ENCODE assay signal across 9 mouse cellular contexts in the genomic region with DNA sequence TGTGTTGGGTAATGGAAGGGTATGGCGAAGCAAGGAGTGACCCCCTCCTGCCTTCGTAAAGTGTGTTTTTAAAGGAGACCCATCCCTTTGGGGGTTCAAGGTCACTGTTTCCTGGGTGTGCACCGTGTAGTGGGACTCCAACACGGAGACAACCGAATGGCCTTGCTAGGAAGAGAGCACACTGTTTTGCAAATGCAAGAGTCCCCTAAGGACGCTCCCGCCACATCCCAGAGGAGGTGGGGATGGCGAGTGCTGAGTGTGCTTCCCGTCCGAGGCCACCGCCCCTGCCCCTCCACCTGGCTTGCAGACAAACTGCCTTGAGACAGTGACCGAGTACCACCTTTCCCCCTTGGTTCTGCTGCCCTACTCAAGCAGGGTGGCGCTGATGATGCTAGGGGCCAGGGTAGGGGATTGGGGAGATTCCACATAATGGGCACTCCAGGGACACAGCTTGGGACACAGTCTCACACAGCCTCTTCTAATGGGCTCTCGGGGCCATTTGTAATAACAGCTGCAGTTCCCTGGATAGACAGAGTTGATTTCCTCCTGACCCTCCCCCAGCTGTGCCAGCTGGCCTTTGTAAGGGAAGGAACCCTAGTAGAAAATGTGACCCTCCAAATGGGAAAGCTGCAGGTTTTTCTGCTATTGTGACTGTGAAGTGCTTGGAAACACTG. TPM values are rescaled to one million over a fixed set of nuclear protein-coding genes. Genes with fewer than 3 reads are reported as not detected.
DNase-seq lines count a peak whose midpoint lies in the region; ATAC-seq and TF ChIP-seq lines count a peak whose summit lies in the region.
"Had no signal": no experiment of that assay in that cellular context is flagged by ENCODE, and none has a peak within 500 bp of the region (broad histone marks: within the 10 kb centered on the region; RNA-seq: fewer than 3 reads in every experiment).

No protein-coding gene starts in this region.

- H3K36me3 ChIP-seq in ES-Bruce4 (ENCODE audit: control insufficient read depth, insufficient read depth, low read length, poor library complexity, severe bottlenecking) = no peaks in the 10 kb centered on the region
- no peaks in the 10 kb centered on the region for H3K36me3 ChIP-seq in forebrain, embryonic 11.5 days (ENCODE audit: control insufficient read depth, insufficient read depth, low read length)
- no peaks in the 10 kb centered on the region for H3K36me3 ChIP-seq in liver, embryonic 12.5 days
- H3K36me3 ChIP-seq in stomach, postnatal 0 days (ENCODE audit: control insufficient read depth, insufficient read depth, low read length) = no peaks in the 10 kb centered on the region

- WGBS in forebrain, embryonic 11.5 days = 4% methylated on average over 14 of the region's 14 CpGs
- 14% methylated on average over 14 of the region's 14 CpGs for WGBS in liver, embryonic 12.5 days (ENCODE audit: insufficient replicate concordance)
- WGBS in stomach, postnatal 0 days = 24% methylated on average over 14 of the region's 14 CpGs

- no peaks in the 10 kb centered on the region for H3K4me1 ChIP-seq in ES-Bruce4 (ENCODE audit: control insufficient read depth, insufficient read depth, low read length)
- H3K4me1 ChIP-seq in forebrain, embryonic 11.5 days (replicated peaks; ENCODE audit: control insufficient read depth, insufficient read depth, low read length) = peaks cover 15% of the 10 kb centered on the region
- H3K4me1 ChIP-seq in liver, embryonic 12.5 days = peaks cover 77% of the 10 kb centered on the region
- H3K4me1 ChIP-seq in stomach, postnatal 0 days (replicated peaks; ENCODE audit: control insufficient read depth, insufficient read depth) = no peaks in the 10 kb centered on the region

- peak overlapping the region; percentile 98 for H3K27ac ChIP-seq in gastrocnemius, adult 2 months
- no peak overlapping the region for H3K27ac ChIP-seq in ES-Bruce4 (ENCODE audit: insufficient read depth, low read length)
- H3K27ac ChIP-seq in forebrain, embryonic 11.5 days (ENCODE audit: low read depth, low read length) = peak overlapping the region; percentile 48; the same call in 1 of the 2 replicates
- H3K27ac ChIP-seq in liver, embryonic 12.5 days = peak overlapping the region; percentile 50
- H3K27ac ChIP-seq in stomach, postnatal 0 days (replicated peaks) = no peak overlapping the region
- H3K27ac ChIP-seq: heart, adult 2 months had no signal

- ATAC-seq in forebrain, embryonic 11.5 days (replicated peaks; ENCODE audit: low FRiP score) = no peak
- no peak for ATAC-seq in liver, embryonic 12.5 days
- ATAC-seq in stomach, postnatal 0 days (ENCODE audit: low FRiP score, low TSS enrichment) = no peak

- no peak for TF ChIP-seq POLR2A in ES-Bruce4 (IDR thresholded peaks at IDR 0.05; ENCODE audit: insufficient read depth, low read length)

- no peak for TF ChIP-seq CTCF in gastrocnemius, adult 2 months (IDR thresholded peaks at IDR 0.05)
- TF ChIP-seq CTCF in ES-Bruce4 (IDR thresholded peaks at IDR 0.05; ENCODE audit: low read depth, low read length) = no peak
- TF ChIP-seq CTCF in stomach, postnatal 0 days (IDR thresholded peaks at IDR 0.05; ENCODE audit: low read depth) = no peak

- no peak overlapping the region for H3K9ac ChIP-seq in ES-Bruce4 (ENCODE audit: low read depth, poor library complexity, severe bottlenecking)
- peak overlapping the region; percentile 39 for H3K9ac ChIP-seq in forebrain, embryonic 11.5 days (ENCODE audit: low read length)
- peak overlapping the region; percentile 97 for H3K9ac ChIP-seq in liver, embryonic 12.5 days
- H3K9ac ChIP-seq in stomach, postnatal 0 days (ENCODE audit: low read length) = 0 out of 2 replicates have a peak overlapping the region, but pooled peaks have one; percentile 13

- peak overlapping the region; percentile 97 for H3K4me2 ChIP-seq in forebrain, embryonic 11.5 days (ENCODE audit: low read depth, low read length, severe bottlenecking)
- peak overlapping the region; percentile 99 for H3K4me2 ChIP-seq in liver, embryonic 12.5 days
- H3K4me2 ChIP-seq in stomach, postnatal 0 days (replicated peaks; ENCODE audit: low read depth) = peak overlapping the region; percentile 100

- H3K4me3 ChIP-seq in gastrocnemius, adult 2 months = peak overlapping the region; percentile 94
- H3K4me3 ChIP-seq in ES-Bruce4 (ENCODE audit: low read depth, low read length) = peak overlapping the region; percentile 45
- peak overlapping the region; percentile 73 for H3K4me3 ChIP-seq in forebrain, embryonic 11.5 days (ENCODE audit: low read depth, low read length)
- peak overlapping the region; percentile 94 for H3K4me3 ChIP-seq in liver, embryonic 12.5 days
- H3K4me3 ChIP-seq in stomach, postnatal 0 days (ENCODE audit: low read depth, low read length) = peak overlapping the region; percentile 69

- intact Hi-C loops in gastrocnemius, adult 2 months (cut with DNase I) = no loop called here
- intact Hi-C loops in gastrocnemius, postnatal 14 days (cut with DNase I; ENCODE audit: low total_unique reads) = no loop called here

- TF ChIP-seq EP300 in ES-Bruce4 (IDR thresholded peaks at IDR 0.05; ENCODE audit: insufficient read depth, low read depth, low read length) = peak; percentile 57; the same call in 1 of the 2 replicates
- no peak for TF ChIP-seq EP300 in stomach, postnatal 0 days (optimal IDR thresholded peaks at IDR 0.05)

- no peaks in the 10 kb centered on the region for H3K9me3 ChIP-seq in ES-Bruce4 (replicated peaks; ENCODE audit: control insufficient read depth, insufficient read depth, low read length, poor library complexity, severe bottlenecking)
- H3K9me3 ChIP-seq in forebrain, embryonic 11.5 days (ENCODE audit: control insufficient read depth, low read length) = no peaks in the 10 kb centered on the region
- no peaks in the 10 kb centered on the region for H3K9me3 ChIP-seq in liver, embryonic 12.5 days (replicated peaks)
- H3K9me3 ChIP-seq in stomach, postnatal 0 days (ENCODE audit: control insufficient read depth, low read length) = no peaks in the 10 kb centered on the region

- no peaks in the 10 kb centered on the region for H3K27me3 ChIP-seq in ES-Bruce4 (ENCODE audit: control insufficient read depth, insufficient read depth, low read length, poor library complexity, severe bottlenecking)
- H3K27me3 ChIP-seq in forebrain, embryonic 11.5 days (ENCODE audit: control insufficient read depth, insufficient read depth, low read length) = no peaks in the 10 kb centered on the region
- H3K27me3 ChIP-seq in liver, embryonic 12.5 days (replicated peaks) = no peaks in the 10 kb centered on the region
- H3K27me3 ChIP-seq in stomach, postnatal 0 days (ENCODE audit: control insufficient read depth, insufficient read depth, low read length) = no peaks in the 10 kb centered on the region

- DNase-seq in gastrocnemius, adult 2 months = peak; percentile 30
- no peak for DNase-seq in gastrocnemius, postnatal 14 days
- peak; percentile 59 for DNase-seq in forebrain, embryonic 11.5 days (ENCODE audit: low spot score)
- peak; percentile 20 for DNase-seq in stomach, postnatal 0 days (ENCODE audit: low spot score)
- DNase-seq in testis, postnatal 14 days (ENCODE audit: low spot score) = no peak
- no peak for DNase-seq in kidney, postnatal 14 days

RNA-seq across cellular contexts. Expression of a gene that starts 2.1 kb away (rescaled TPM):
- total RNA-seq in gastrocnemius, adult 2 months (2021) = 1 to 10 TPM; 6.3 to 6.8 TPM
- total RNA-seq in gastrocnemius, postnatal 14 days (2021) = 1 to 10 TPM; 4.9 to 7.2 TPM
- 2.1 and 2.3 TPM in 2 replicates for polyA plus RNA-seq in ES-Bruce4 (2011; ENCODE audit: insufficient read depth, insufficient read length, low read depth, missing spikeins)
- polyA plus RNA-seq in forebrain, embryonic 11.5 days (2014; fragmentation: Nextera tagmentation; extraction: Ambion mirVana) = 12.7 and 13.2 TPM in 2 replicates
- polyA plus RNA-seq in liver, embryonic 12.5 days (2016; fragmentation: Nextera tagmentation; extraction: Ambion mirVana) = 16.5 and 17.2 TPM in 2 replicates
- 9.3 and 9.8 TPM in 2 replicates for polyA plus RNA-seq in stomach, postnatal 0 days (2015; fragmentation: Nextera tagmentation; extraction: Ambion mirVana)

RNA-seq across cellular contexts. Expression of a gene that starts 16.1 kb away (rescaled TPM):
- total RNA-seq in gastrocnemius, adult 2 months (2021) = 10 to 100 TPM; 15.6 to 22.2 TPM
- total RNA-seq in gastrocnemius, postnatal 14 days (2021) = 10 to 100 TPM; 19.9 to 28.3 TPM
- polyA plus RNA-seq in ES-Bruce4 (2011; ENCODE audit: insufficient read depth, insufficient read length, low read depth, missing spikeins) = 7.6 and 10.0 TPM in 2 replicates
- polyA plus RNA-seq in forebrain, embryonic 11.5 days (2014; fragmentation: Nextera tagmentation; extraction: Ambion mirVana) = 10.4 and 14.1 TPM in 2 replicates
- 12.0 and 14.0 TPM in 2 replicates for polyA plus RNA-seq in liver, embryonic 12.5 days (2016; fragmentation: Nextera tagmentation; extraction: Ambion mirVana)
- 3.5 and 4.3 TPM in 2 replicates for polyA plus RNA-seq in stomach, postnatal 0 days (2015; fragmentation: Nextera tagmentation; extraction: Ambion mirVana)

RNA-seq across cellular contexts. Expression of a gene that starts 30.0 kb away (rescaled TPM):
- 1 to 10 TPM; 7.7 to 9.6 TPM for total RNA-seq in gastrocnemius, adult 2 months (2021)
- total RNA-seq in gastrocnemius, postnatal 14 days (2021) = 1 to 10 TPM; 6.8 to 9.9 TPM
- 75.7 and 80.1 TPM in 2 replicates for polyA plus RNA-seq in ES-Bruce4 (2011; ENCODE audit: insufficient read depth, insufficient read length, low read depth, missing spikeins)
- polyA plus RNA-seq in forebrain, embryonic 11.5 days (2014; fragmentation: Nextera tagmentation; extraction: Ambion mirVana) = 44.1 and 48.4 TPM in 2 replicates
- polyA plus RNA-seq in liver, embryonic 12.5 days (2016; fragmentation: Nextera tagmentation; extraction: Ambion mirVana) = 37.6 and 40.7 TPM in 2 replicates
- 2.7 and 3.5 TPM in 2 replicates for polyA plus RNA-seq in stomach, postnatal 0 days (2015; fragmentation: Nextera tagmentation; extraction: Ambion mirVana)

Comparison
In these comparisons a context has a peak if more than half of its experiments do, and no peak if none do; other contexts are left out.
1. DNase-seq: peak in gastrocnemius, adult 2 months (single experiment), forebrain, embryonic 11.5 days (single experiment) and stomach, postnatal 0 days (single experiment); none in gastrocnemius, postnatal 14 days (single experiment), testis, postnatal 14 days (single experiment) and kidney, postnatal 14 days (single experiment).
2. H3K27ac ChIP-seq: peak in gastrocnemius, adult 2 months (single experiment), forebrain, embryonic 11.5 days (single experiment) and liver, embryonic 12.5 days (single experiment); none in ES-Bruce4 (single experiment) and stomach, postnatal 0 days (single experiment).
3. Peak in every context shown above with its lines, with median percentiles within 50 percentile points of each other: H3K4me3 ChIP-seq and H3K4me2 ChIP-seq.